Mouse (Mus musculus): ENCODE data around the gene Hcar1. TPM values are rescaled to one million over a fixed set of nuclear protein-coding genes. Genes with fewer than 3 reads are reported as not detected.

The Hcar1 gene
- polyA plus RNA-seq, 1 experiment from 2014 or later: 3.2 TPM

DNA sequence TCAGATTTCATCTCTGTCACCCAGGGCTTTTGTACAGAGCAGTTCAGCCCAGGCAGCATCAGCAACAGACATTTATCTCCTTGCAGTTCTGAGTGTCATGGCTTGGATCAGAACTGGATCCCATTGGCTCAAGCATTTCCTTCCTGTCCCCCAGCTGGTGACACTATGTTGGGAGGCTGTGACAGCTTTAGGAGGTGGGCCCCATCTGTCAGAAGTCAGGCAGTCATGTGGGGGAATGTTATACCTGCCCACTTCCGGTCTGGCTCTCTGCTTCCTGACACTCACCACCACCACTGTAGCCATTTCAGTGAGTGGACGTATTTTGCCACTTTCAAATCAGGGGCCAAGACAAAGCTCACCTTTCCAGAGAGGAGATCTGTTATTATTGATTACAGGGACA, 28.4 kb downstream of the Hcar1 start:
- 48% methylated on average over 2 of the region's 2 CpGs for WGBS
- Histone ChIP-seq H3K9me3 (ENCODE audit: control insufficient read depth, low read length) (no peaks in the 10 kb centered on the region), H3K27me3 (replicated peaks; ENCODE audit: control insufficient read depth, insufficient read depth, low read length) (no peaks in the 10 kb centered on the region), H3K27ac (ENCODE audit: low read length) (no peak overlapping the region), H3K4me3 (ENCODE audit: low read length) (no peak overlapping the region), H3K4me2 (ENCODE audit: low read depth, low read length) (no peak overlapping the region), H3K36me3 (ENCODE audit: control insufficient read depth, insufficient read depth, low read length) (no peaks in the 10 kb centered on the region), H3K4me1 (ENCODE audit: control insufficient read depth, insufficient read depth, low read length) (no peaks in the 10 kb centered on the region), H3K9ac (ENCODE audit: low read depth, low read length) (no peak overlapping the region)
- ATAC-seq: no peak

- no peaks in the 10 kb centered on the region for H3K9me3 ChIP-seq (ENCODE audit: control insufficient read depth, low read length)
- H3K36me3 ChIP-seq (ENCODE audit: control insufficient read depth, insufficient read depth, low read length): no peaks in the 10 kb centered on the region
- no peak overlapping the region for H3K9ac ChIP-seq (ENCODE audit: low read depth, low read length)
- 67% methylated on average over 14 of the region's 14 CpGs for WGBS
- H3K4me2 ChIP-seq (ENCODE audit: low read depth, low read length): no peak overlapping the region
- ATAC-seq: peak; percentile 42; the same call in 1 of the 2 replicates
- no peaks in the 10 kb centered on the region for H3K27me3 ChIP-seq (replicated peaks; ENCODE audit: control insufficient read depth, insufficient read depth, low read length)
- H3K4me1 ChIP-seq (ENCODE audit: control insufficient read depth, insufficient read depth, low read length): 0 out of 2 replicates have a peak, but pooled peaks cover 2% of the 10 kb centered on the region
- peak overlapping the region; percentile 37; the same call in 1 of the 2 replicates for H3K27ac ChIP-seq (ENCODE audit: low read length)
- H3K4me3 ChIP-seq (ENCODE audit: low read length): no peak overlapping the region
Measured at GRCm38 (mm10) chr5:123844316-123844715, 35.5 kb downstream of the Hcar1 start.

DNA sequence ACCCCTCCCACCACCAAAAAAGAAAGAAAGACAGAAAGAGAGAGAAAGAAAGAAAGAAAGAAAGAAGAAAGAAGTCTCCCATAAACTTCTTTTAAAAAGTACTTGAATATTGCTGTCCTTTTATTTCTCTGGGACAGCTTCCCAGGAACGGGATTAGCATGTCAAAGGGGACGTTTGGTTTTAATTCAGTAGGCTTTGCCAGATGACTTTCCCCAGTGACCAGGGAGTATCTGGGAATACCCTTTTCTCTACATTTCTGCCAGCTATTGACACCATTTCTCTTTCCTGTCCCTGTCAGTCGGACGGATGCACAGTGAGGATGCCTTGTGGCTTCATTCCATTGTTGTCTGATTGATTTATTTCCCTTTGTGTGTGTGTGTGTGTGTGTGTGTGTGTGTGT, 36.0 kb downstream of the Hcar1 start:
- H3K27ac ChIP-seq (ENCODE audit: low read length): peak overlapping the region; percentile 37; the same call in 1 of the 2 replicates

DNA sequence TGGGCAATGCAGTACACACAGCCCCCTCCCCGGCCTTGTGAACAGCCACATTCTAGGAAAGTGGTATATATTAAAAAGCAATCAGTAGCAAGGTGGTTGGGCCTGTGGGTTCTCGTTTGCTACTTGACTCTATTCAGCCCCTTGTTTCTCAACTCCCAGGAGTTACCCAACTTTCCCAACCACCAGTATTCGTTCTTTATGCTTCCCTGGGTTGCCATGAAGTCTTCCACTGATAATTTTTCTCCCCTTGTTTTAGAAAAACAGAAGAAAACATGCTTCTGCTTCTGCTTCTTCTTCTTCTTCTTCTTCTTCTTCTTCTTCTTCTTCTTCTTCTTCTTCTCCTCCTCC, 36.9 kb downstream of the Hcar1 start:
- Histone ChIP-seq H3K27ac (ENCODE audit: low read length) (no peak overlapping the region), H3K27me3 (replicated peaks; ENCODE audit: control insufficient read depth, insufficient read depth, low read length) (no peaks in the 10 kb centered on the region), H3K9me3 (ENCODE audit: control insufficient read depth, low read length) (no peaks in the 10 kb centered on the region), H3K4me2 (ENCODE audit: low read depth, low read length) (no peak overlapping the region), H3K4me3 (ENCODE audit: low read length) (no peak overlapping the region), H3K36me3 (ENCODE audit: control insufficient read depth, insufficient read depth, low read length) (no peaks in the 10 kb centered on the region), H3K4me1 (ENCODE audit: control insufficient read depth, insufficient read depth, low read length) (peaks cover 2% of the 10 kb centered on the region; the same call in 1 of the 2 replicates), H3K9ac (ENCODE audit: low read depth, low read length) (no peak overlapping the region)
- WGBS: 69% methylated on average over 3 of the region's 3 CpGs
- ATAC-seq: no peak

More for the DNA sequence above, 36.0 kb downstream of the Hcar1 start:
- Histone ChIP-seq H3K36me3 (ENCODE audit: control insufficient read depth, insufficient read depth, low read length) (no peaks in the 10 kb centered on the region), H3K9me3 (ENCODE audit: control insufficient read depth, low read length) (no peaks in the 10 kb centered on the region), H3K27me3 (replicated peaks; ENCODE audit: control insufficient read depth, insufficient read depth, low read length) (no peaks in the 10 kb centered on the region), H3K4me1 (ENCODE audit: control insufficient read depth, insufficient read depth, low read length) (0 out of 2 replicates have a peak, but pooled peaks cover 2% of the 10 kb centered on the region), H3K9ac (ENCODE audit: low read depth, low read length) (no peak overlapping the region), H3K4me3 (ENCODE audit: low read length) (no peak overlapping the region), H3K4me2 (ENCODE audit: low read depth, low read length) (no peak overlapping the region)
- 51% methylated on average over 4 of the region's 4 CpGs for WGBS
- ATAC-seq: no peak

DNA sequence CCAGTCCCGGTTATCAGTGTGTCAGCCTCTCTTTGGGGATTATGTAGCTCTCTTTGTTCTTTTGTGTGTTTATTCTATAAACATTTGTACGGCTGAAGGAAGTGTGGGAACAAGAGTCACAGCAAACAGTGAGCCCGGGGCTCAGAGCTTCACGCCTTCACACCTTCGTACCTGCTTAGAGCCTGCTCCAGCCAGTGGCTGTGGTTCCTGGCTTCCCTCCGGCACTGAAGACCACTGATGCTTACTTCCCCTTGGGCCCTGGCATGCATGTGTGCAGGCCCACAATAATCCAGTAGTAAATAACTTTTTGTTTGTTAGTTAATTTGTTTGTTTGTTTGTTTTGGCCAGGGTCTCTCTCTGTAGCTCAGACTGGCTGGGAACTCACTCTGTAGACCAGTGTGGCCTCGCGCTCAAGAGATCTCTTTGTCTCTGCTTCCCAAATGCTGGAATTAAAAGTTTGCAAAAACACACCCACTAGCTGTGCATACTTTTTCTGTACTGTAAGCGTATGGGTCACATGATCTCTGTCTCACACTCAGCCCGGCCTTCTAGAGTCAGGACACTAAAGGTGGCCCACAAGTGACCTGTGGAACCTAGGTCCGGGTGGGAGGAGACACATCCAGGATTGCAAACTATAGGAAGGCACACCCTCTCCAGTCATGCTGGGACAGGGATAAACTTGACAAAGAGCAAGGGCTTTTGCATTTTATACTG, 37.4 kb downstream of the Hcar1 start:
- 57% methylated on average over 11 of the region's 11 CpGs for WGBS
- Histone ChIP-seq H3K9ac (ENCODE audit: low read depth, low read length) (no peak overlapping the region), H3K27me3 (replicated peaks; ENCODE audit: control insufficient read depth, insufficient read depth, low read length) (no peaks in the 10 kb centered on the region), H3K4me3 (ENCODE audit: low read length) (no peak overlapping the region), H3K4me1 (ENCODE audit: control insufficient read depth, insufficient read depth, low read length) (peaks cover 2% of the 10 kb centered on the region; the same call in 1 of the 2 replicates), H3K9me3 (ENCODE audit: control insufficient read depth, low read length) (no peaks in the 10 kb centered on the region), H3K4me2 (ENCODE audit: low read depth, low read length) (no peak overlapping the region), H3K36me3 (ENCODE audit: control insufficient read depth, insufficient read depth, low read length) (no peaks in the 10 kb centered on the region), H3K27ac (ENCODE audit: low read length) (no peak overlapping the region)
- ATAC-seq: peak; percentile 75

- no peaks in the 10 kb centered on the region for H3K9me3 ChIP-seq (ENCODE audit: control insufficient read depth, low read length)
- WGBS: 43% methylated on average over 4 of the region's 4 CpGs
- peaks cover 2% of the 10 kb centered on the region; the same call in 1 of the 2 replicates for H3K4me1 ChIP-seq (ENCODE audit: control insufficient read depth, insufficient read depth, low read length)
- no peaks in the 10 kb centered on the region for H3K27me3 ChIP-seq (replicated peaks; ENCODE audit: control insufficient read depth, insufficient read depth, low read length)
- H3K4me2 ChIP-seq (ENCODE audit: low read depth, low read length): no peak overlapping the region
- no peak overlapping the region for H3K9ac ChIP-seq (ENCODE audit: low read depth, low read length)
- no peak overlapping the region for H3K4me3 ChIP-seq (ENCODE audit: low read length)
- no peak overlapping the region for H3K27ac ChIP-seq (ENCODE audit: low read length)
- ATAC-seq: no peak
- H3K36me3 ChIP-seq (ENCODE audit: control insufficient read depth, insufficient read depth, low read length): no peaks in the 10 kb centered on the region
Measured at GRCm38 (mm10) chr5:123837371-123837770, 42.4 kb downstream of the Hcar1 start.

GRCm38 (mm10) chr5:123834836-123835235, 45.0 kb downstream of the Hcar1 start:
- no peak for ATAC-seq
- no peaks in the 10 kb centered on the region for H3K9me3 ChIP-seq (ENCODE audit: control insufficient read depth, low read length)
- no peaks in the 10 kb centered on the region for H3K27me3 ChIP-seq (replicated peaks; ENCODE audit: control insufficient read depth, insufficient read depth, low read length)
- WGBS: 85% methylated on average over 3 of the region's 3 CpGs
- H3K4me2 ChIP-seq (ENCODE audit: low read depth, low read length): no peak overlapping the region
- no peak overlapping the region for H3K9ac ChIP-seq (ENCODE audit: low read depth, low read length)
- no peaks in the 10 kb centered on the region; the same call in 1 of the 2 replicates for H3K4me1 ChIP-seq (ENCODE audit: control insufficient read depth, insufficient read depth, low read length)
- no peak overlapping the region for H3K4me3 ChIP-seq (ENCODE audit: low read length)
- no peak overlapping the region for H3K27ac ChIP-seq (ENCODE audit: low read length)
- H3K36me3 ChIP-seq (ENCODE audit: control insufficient read depth, insufficient read depth, low read length): no peaks in the 10 kb centered on the region

- WGBS: 84% methylated on average over 7 of the region's 7 CpGs
- no peak overlapping the region for H3K4me3 ChIP-seq (ENCODE audit: low read length)
- H3K9ac ChIP-seq (ENCODE audit: low read depth, low read length): no peak overlapping the region
- no peaks in the 10 kb centered on the region for H3K36me3 ChIP-seq (ENCODE audit: control insufficient read depth, insufficient read depth, low read length)
- no peaks in the 10 kb centered on the region for H3K9me3 ChIP-seq (ENCODE audit: control insufficient read depth, low read length)
- H3K4me2 ChIP-seq (ENCODE audit: low read depth, low read length): no peak overlapping the region
- no peaks in the 10 kb centered on the region for H3K4me1 ChIP-seq (ENCODE audit: control insufficient read depth, insufficient read depth, low read length)
- no peaks in the 10 kb centered on the region for H3K27me3 ChIP-seq (replicated peaks; ENCODE audit: control insufficient read depth, insufficient read depth, low read length)
- no peak for ATAC-seq
- no peak overlapping the region for H3K27ac ChIP-seq (ENCODE audit: low read length)
Measured at GRCm38 (mm10) chr5:123832309-123832708, 47.5 kb downstream of the Hcar1 start.

DNA sequence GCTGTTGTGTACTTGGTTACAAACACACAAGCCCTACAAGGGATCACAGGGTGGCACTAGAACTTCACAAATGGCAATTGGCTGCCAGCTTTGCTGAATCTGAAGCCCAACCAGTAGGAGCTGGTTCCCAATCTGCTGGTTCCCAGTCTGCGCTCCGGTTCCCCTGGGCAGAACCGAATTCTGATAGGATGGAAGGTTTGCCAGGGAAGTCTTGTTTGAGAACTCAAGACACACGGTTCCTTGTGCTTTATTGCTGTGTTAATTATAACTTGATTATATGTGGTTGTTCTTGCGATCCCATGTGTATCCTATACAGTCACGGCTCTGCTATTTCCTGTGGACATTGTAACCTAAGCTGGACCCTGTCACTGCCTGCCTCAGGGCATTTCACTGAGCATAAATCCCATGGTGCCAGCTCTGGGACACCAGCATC, 52.1 kb downstream of the Hcar1 start:
- H3K4me2 ChIP-seq (ENCODE audit: low read depth, low read length): no peak overlapping the region
- H3K9ac ChIP-seq (ENCODE audit: low read depth, low read length): no peak overlapping the region
- no peak for ATAC-seq
- H3K9me3 ChIP-seq (ENCODE audit: control insufficient read depth, low read length): no peaks in the 10 kb centered on the region
- WGBS: 78% methylated on average over 6 of the region's 6 CpGs
- H3K36me3 ChIP-seq (ENCODE audit: control insufficient read depth, insufficient read depth, low read length): no peaks in the 10 kb centered on the region
- H3K4me1 ChIP-seq (ENCODE audit: control insufficient read depth, insufficient read depth, low read length): no peaks in the 10 kb centered on the region
- H3K27ac ChIP-seq (ENCODE audit: low read length): no peak overlapping the region
- no peaks in the 10 kb centered on the region for H3K27me3 ChIP-seq (replicated peaks; ENCODE audit: control insufficient read depth, insufficient read depth, low read length)
- H3K4me3 ChIP-seq (ENCODE audit: low read length): no peak overlapping the region
